Mouse (Mus musculus) midbrain, postnatal 0 days (tissue): Measurements from ENCODE around the gene Gprc5b. TPM values are rescaled to one million over a fixed set of nuclear protein-coding genes. Genes with fewer than 3 reads are reported as not detected.

ENCODE experiments used
- ATAC-seq: fragments of 200-750 bp; cut with Nextera tagmentation; 2 replicates; pipeline ENCODE4 v1.8.0; 2017; ENCODE audit warnings: moderate number of reproducible peaks, mild to moderate bottlenecking, moderate TSS enrichment, moderate library complexity; ENCODE audit not compliant: low FRiP score
- DNase-seq: peaks from one replicate; pipeline ENCODE4 v3.0.0-alpha.2; 2015; ENCODE audit warnings: low spot score
- H3K27ac ChIP-seq: fragments of 300-500 bp; sonication (generic); 2 replicates; pipeline ENCODE4 v1.5.1; 2014; ENCODE audit warnings: low read depth, mild to moderate bottlenecking, low read length, mixed read lengths
- H3K27me3 ChIP-seq: fragments of 300-500 bp; sonication (generic); 2 replicates; pipeline ENCODE4 v1.6.1; 2014; ENCODE audit warnings: low read length, control low read depth, mixed read lengths; ENCODE audit not compliant: insufficient read depth
- H3K36me3 ChIP-seq: fragments of 300-500 bp; sonication (generic); 2 replicates; pipeline ENCODE4 v1.6.1; 2014; ENCODE audit warnings: low read length, control low read depth, mixed read lengths; ENCODE audit not compliant: insufficient read depth
- H3K4me1 ChIP-seq: fragments of 300-500 bp; sonication (generic); 2 replicates; pipeline ENCODE4 v1.6.1; 2014; ENCODE audit warnings: mild to moderate bottlenecking, control low read depth, antibody characterized with exemption, low read length, mixed read lengths; ENCODE audit not compliant: insufficient read depth
- H3K4me2 ChIP-seq: fragments of 300-500 bp; sonication (generic); 2 replicates; pipeline ENCODE4 v1.6.1; 2014; ENCODE audit warnings: low read depth, mild to moderate bottlenecking, low read length, mixed read lengths; ENCODE audit not compliant: poor library complexity, severe bottlenecking
- H3K4me3 ChIP-seq: fragments of 300-500 bp; sonication (generic); 2 replicates; pipeline ENCODE4 v1.5.1; 2014; ENCODE audit warnings: low read depth, mild to moderate bottlenecking, low read length, moderate library complexity
- H3K9ac ChIP-seq: fragments of 300-500 bp; sonication (generic); replicated peaks from 2 replicates; pipeline ENCODE4 v1.6.1; 2014; ENCODE audit warnings: mild to moderate bottlenecking, low read length, moderate library complexity, mixed read lengths; ENCODE audit not compliant: poor library complexity, severe bottlenecking
- H3K9me3 ChIP-seq: fragments of 300-500 bp; sonication (generic); 2 replicates; pipeline ENCODE4 v1.6.1; 2016; ENCODE audit warnings: low read length, control low read depth
- CTCF ChIP-seq: IDR thresholded peaks from 2 replicates; pipeline ENCODE4 v1.5.1; 2016; ENCODE audit warnings: antibody characterized with exemption, mild to moderate bottlenecking
- WGBS: fragments of 180-500 bp; shearing (Covaris S2); extraction: QIAGEN DNeasy Blood & Tissue Kit; methylation state at CpG from one replicate; pipeline ENCODE4 v1.1.7; 2014; 5-methylcytosine and 5-hydroxymethylcytosine counted together
- polyA plus RNA-seq: library from polyadenylated mRNA; unstranded; fragments of >200 nt; fragmentation: Nextera tagmentation; extraction: Ambion mirVana; gene quantifications from 2 replicates; pipeline ENCODE4 v1.2.1, GENCODE M21; 2015
- total RNA-seq: library from RNA; depleted of rRNA; stranded (reverse); fragments of >200 nt; gene quantifications from 2 replicates; pipeline ENCODE4 v1.2.3, GENCODE M21; 2014; rRNA removed

The Gprc5b gene
- total RNA-seq, result 19.9 and 30.1 TPM in 2 replicates
- polyA plus RNA-seq, result 6.1 and 6.6 TPM in 2 replicates

DNA sequence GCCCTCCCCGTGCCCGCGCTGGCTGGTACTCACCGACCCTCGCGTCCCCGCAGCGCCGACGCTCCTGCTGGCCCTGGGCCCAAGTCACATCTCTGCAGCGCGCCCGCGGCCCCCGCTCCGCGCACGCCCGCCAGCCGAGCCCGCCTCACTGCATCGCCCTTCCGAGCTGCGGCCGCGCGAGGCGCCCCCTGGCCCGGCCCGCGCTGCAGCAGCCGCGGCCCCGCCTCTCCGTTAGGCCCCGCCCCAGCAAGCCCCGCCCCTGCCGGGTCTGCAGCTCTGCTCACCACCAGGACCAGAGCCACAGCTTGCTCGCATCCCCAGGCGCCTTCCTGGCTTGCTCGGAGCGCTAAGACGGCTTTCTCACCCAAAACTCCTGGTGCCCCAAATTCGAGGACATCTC lies at the start of gene Gprc5b:
TSS of gene Gprc5b (minus strand) at position 205 of the 400 bp plus-strand sequence.
- peak; percentile 81 for ATAC-seq
- Histone ChIP-seq H3K4me1 (peaks cover 14% of the 10 kb centered on the region; the same call in 1 of the 2 replicates), H3K27me3 (no peaks in the 10 kb centered on the region), H3K36me3 (no peaks in the 10 kb centered on the region), H3K4me2 (peak within 1 kb of the TSS; percentile 94), H3K9ac (peak within 1 kb of the TSS; percentile 64), H3K4me3 (peak within 1 kb of the TSS; percentile 58), H3K9me3 (no peaks in the 10 kb centered on the region), H3K27ac (peak within 1 kb of the TSS; percentile 3; the same call in 1 of the 2 replicates)
- no peak; the same call in 1 of the 2 replicates for TF ChIP-seq CTCF
- DNase-seq, result peak; percentile 86
- WGBS, result 1% methylated on average over 29 of the region's 44 CpGs

DNA sequence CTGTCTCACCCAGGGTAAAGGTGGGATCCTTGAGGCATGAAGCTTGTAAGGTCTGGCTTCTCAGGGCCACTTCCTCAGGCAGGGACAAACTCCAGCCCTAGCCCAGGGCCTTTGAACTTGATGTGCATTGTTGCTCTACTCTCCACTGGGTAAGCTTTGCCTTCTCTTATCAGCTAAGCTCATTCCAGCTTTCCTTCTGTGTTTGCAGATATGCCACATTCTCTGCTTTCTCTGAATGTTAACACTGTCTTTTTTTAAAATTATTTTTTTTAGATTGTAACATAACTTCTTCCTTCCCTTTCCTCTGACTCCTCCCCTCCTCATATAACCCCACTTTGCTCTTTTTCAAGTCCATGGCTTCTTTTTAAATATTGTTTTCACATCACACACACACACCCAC lies 46.5 kb upstream of the Gprc5b start:
- H3K4me2 ChIP-seq, result no peak overlapping the region
- no peaks in the 10 kb centered on the region for H3K9me3 ChIP-seq
- DNase-seq, result no peak
- H3K27me3 ChIP-seq, result no peaks in the 10 kb centered on the region
- no peak overlapping the region for H3K9ac ChIP-seq
- no peak for ATAC-seq
- H3K36me3 ChIP-seq, result no peaks in the 10 kb centered on the region
- no peak for TF ChIP-seq CTCF
- H3K4me3 ChIP-seq, result no peak overlapping the region
- H3K4me1 ChIP-seq, result no peaks in the 10 kb centered on the region
- no peak overlapping the region for H3K27ac ChIP-seq

DNA sequence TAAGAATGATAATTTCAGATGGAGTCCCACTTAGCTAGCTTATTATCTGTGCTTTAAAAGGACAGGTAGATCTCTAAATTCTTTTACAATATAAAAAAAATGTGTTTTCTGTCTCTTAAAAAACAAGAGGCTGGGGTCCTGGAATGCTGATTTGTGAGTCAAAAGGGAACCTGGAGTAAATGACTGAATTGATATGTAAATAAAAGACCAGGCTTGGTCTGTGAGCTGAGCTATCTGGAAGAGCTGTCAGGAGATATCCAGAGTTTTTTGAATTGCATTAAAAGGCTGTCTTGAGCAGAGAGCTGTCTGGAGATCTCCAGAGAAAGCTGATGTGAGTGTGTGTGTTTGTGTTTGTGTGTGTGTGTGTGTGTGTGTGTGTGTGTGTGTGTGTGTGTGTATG lies 42.6 kb upstream of the Gprc5b start:
- H3K4me1 ChIP-seq, result no peaks in the 10 kb centered on the region
- no peak overlapping the region for H3K27ac ChIP-seq
- H3K4me3 ChIP-seq, result no peak overlapping the region
- H3K9ac ChIP-seq, result no peak overlapping the region
- H3K9me3 ChIP-seq, result no peaks in the 10 kb centered on the region
- DNase-seq, result no peak
- no peaks in the 10 kb centered on the region for H3K36me3 ChIP-seq
- no peak for ATAC-seq
- H3K4me2 ChIP-seq, result no peak overlapping the region
- no peak for TF ChIP-seq CTCF
- H3K27me3 ChIP-seq, result no peaks in the 10 kb centered on the region

DNA sequence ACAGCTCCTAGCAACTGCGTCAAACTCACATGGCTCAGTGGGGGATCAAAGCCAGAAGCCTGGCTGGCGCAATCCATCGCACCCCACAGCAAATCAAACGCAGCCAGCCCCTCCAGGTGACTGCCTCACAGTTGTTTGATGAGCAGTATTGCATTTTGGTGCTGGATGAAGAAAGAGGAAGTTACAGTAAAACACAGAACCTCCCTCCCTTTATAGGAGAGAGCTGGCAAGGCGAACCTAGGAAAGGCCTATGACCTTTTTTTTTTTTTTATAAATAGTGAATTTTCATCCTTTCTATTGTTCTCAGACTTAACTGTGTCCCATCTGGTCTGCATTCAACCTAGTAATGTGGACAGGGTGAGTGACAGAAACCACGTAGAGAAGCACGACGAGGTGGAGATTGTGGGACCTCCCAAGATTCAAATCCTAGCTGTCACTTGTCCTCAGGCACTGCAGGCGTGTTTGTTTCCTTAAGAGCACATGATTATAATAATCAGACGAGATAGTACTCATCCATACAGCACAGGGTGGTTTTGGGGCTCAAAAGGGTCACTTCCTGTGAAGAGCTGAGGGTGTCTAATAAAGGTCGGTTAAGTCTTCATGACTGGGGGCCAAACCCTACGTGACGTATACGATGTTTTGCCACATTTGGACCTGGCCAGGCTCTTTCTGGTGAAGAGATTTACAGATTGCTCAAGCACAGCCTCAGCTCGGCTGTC lies 39.4 kb upstream of the Gprc5b start:
- no peak overlapping the region for H3K4me3 ChIP-seq
- H3K9me3 ChIP-seq, result no peaks in the 10 kb centered on the region
- no peaks in the 10 kb centered on the region for H3K27me3 ChIP-seq
- 54% methylated on average over 15 of the region's 15 CpGs for WGBS
- no peak overlapping the region for H3K4me2 ChIP-seq
- no peak for TF ChIP-seq CTCF
- ATAC-seq (no peak), DNase-seq (no peak)
- H3K4me1 ChIP-seq, result no peaks in the 10 kb centered on the region
- no peak overlapping the region for H3K27ac ChIP-seq
- no peaks in the 10 kb centered on the region for H3K36me3 ChIP-seq
- no peak overlapping the region for H3K9ac ChIP-seq

DNA sequence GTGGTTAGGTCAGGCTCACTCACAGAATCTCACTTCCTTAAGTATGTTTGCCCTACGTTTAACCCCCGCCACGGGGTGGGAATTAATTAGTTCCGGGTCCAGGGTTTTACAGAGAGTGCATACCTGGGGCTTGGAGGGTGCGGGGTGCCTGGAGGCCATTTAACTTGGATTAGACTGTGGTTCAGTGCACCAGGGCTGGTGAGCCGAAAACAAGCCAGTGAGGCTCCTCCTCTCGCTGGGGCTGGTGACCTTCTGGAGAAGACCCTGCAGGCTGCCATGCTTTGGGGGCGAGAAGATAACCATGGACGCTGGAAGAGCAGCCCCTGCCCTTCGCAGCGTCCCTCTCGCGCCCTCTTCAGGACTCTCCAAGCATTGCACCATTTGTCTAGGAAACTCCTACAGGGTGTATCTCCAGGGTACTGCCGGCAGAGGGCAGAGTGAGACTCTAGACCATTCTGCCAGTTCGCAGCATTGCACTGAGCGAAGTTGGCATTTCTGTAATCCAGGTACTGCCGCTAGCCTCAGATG lies 28.4 kb upstream of the Gprc5b start:
- 27% methylated on average over 17 of the region's 17 CpGs for WGBS
- no peak for ATAC-seq

More for the DNA sequence above, 28.4 kb upstream of the Gprc5b start:
- H3K9me3 ChIP-seq, result no peaks in the 10 kb centered on the region
- H3K27me3 ChIP-seq, result no peaks in the 10 kb centered on the region
- DNase-seq, result peak; percentile 77
- no peaks in the 10 kb centered on the region for H3K4me1 ChIP-seq
- no peak overlapping the region for H3K27ac ChIP-seq
- H3K36me3 ChIP-seq, result no peaks in the 10 kb centered on the region
- peak; percentile 84 for TF ChIP-seq CTCF
- H3K4me2 ChIP-seq, result no peak overlapping the region
- H3K9ac ChIP-seq, result no peak overlapping the region
- no peak overlapping the region for H3K4me3 ChIP-seq
